Mouse (Mus musculus) C2C12 (cell line): ENCODE measurements around the gene Adora1. TPM values are rescaled to one million over a fixed set of nuclear protein-coding genes. Genes with fewer than 3 reads are reported as not detected.

ENCODE experiments used
- H3K27me3 ChIP-seq: one replicate; pipeline ENCODE4 v1.6.1; 2011; ENCODE audit not compliant: control insufficient read depth, insufficient read depth, insufficient read length
- H3K36me3 ChIP-seq: one replicate; pipeline ENCODE4 v1.6.1; 2011; ENCODE audit not compliant: control insufficient read depth, insufficient read depth
- H3K4me3 ChIP-seq: one replicate; pipeline ENCODE4 v1.5.1; 2011; ENCODE audit warnings: mild to moderate bottlenecking, control low read depth; ENCODE audit not compliant: poor library complexity, insufficient read depth, severe bottlenecking
- H3K79me2 ChIP-seq: one replicate; pipeline ENCODE4 v1.6.1; 2011; ENCODE audit not compliant: control insufficient read depth, insufficient read depth
- H3K79me3 ChIP-seq: one replicate; pipeline ENCODE4 v1.6.1; 2011; ENCODE audit warnings: low read depth, control low read depth
- H3ac ChIP-seq: one replicate; pipeline ENCODE3; 2011; ENCODE audit warnings: low read depth; ENCODE audit not compliant: control insufficient read depth, insufficient read length
- CEBPB ChIP-seq: IDR thresholded peaks from one replicate; pipeline ENCODE4 v1.6.1; 2011; ENCODE audit warnings: low read depth, mild to moderate bottlenecking, control low read depth, moderate library complexity
- CTCF ChIP-seq: IDR thresholded peaks from one replicate; pipeline ENCODE4 v1.5.1; 2011; ENCODE audit not compliant: control insufficient read depth, insufficient read depth, insufficient read length
- FOSL1 ChIP-seq: IDR thresholded peaks from one replicate; pipeline ENCODE4 v1.8.0; 2011; ENCODE audit warnings: mild to moderate bottlenecking, low read length; ENCODE audit not compliant: poor library complexity, insufficient read depth, severe bottlenecking
- MAX ChIP-seq: IDR thresholded peaks from one replicate; pipeline ENCODE4 v1.6.1; 2011; ENCODE audit warnings: mild to moderate bottlenecking, control low read depth
- MYOD1 ChIP-seq: IDR thresholded peaks from one replicate; pipeline ENCODE4 v1.6.1; 2011; ENCODE audit warnings: low read depth; ENCODE audit not compliant: control insufficient read depth, insufficient read length
- MYOG ChIP-seq: IDR thresholded peaks from one replicate; pipeline ENCODE4 v1.6.1; 2011; ENCODE audit not compliant: control insufficient read depth, insufficient read length; ENCODE audit errors: extremely low read depth
- USF1 ChIP-seq: IDR thresholded peaks from one replicate; pipeline ENCODE4 v1.6.1; 2011; ENCODE audit warnings: low read depth, mild to moderate bottlenecking, control low read depth, moderate library complexity
- polyA plus RNA-seq: library from polyadenylated mRNA; unstranded; fragments of >200 nt; fragmentation: generic; extraction: Trizol; gene quantifications from one replicate; pipeline ENCODE4 v1.2.1, GENCODE M21; 2012; ENCODE audit warnings: missing spikeins

Adora1 gene
- polyA plus RNA-seq, 1 experiment, result 0.05 TPM

- Histone ChIP-seq H3K4me3 (no peak overlapping the region), H3ac (no peak overlapping the region), H3K36me3 (no peaks in the 10 kb centered on the region), H3K79me2 (no peaks in the 10 kb centered on the region), H3K79me3 (no peaks in the 10 kb centered on the region), H3K27me3 (peaks cover 9% of the 10 kb centered on the region)
- no peak for TF ChIP-seq FOSL1
- TF ChIP-seq MAX, result no peak
- TF ChIP-seq CTCF, result no peak
- no peak for TF ChIP-seq MYOD1
- TF ChIP-seq USF1, result no peak
- TF ChIP-seq CEBPB, result no peak
- TF ChIP-seq MYOG, result no peak
Observed at GRCm38 (mm10) chr1:134242286-134242685, 7.1 kb upstream of the Adora1 start.

DNA sequence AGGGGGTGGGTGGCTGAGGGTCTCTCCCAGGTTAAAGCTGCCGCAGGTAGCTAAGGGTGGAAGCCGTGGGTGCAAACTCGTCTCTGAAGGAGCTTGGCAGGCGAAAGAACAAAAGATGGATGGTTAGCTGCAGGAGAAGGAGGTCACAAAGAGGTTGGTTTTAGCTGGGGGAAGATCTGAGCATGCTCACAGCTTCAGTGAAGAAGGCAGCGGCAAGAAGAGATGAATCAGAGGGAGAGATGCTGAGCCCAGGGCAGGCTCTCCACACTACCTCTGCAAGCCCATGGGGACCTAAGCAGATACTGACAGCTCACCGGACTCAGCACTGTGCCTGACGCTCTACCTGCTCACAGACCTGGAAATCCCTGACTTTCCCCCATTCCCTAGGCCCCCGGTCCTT, 6.1 kb upstream of the Adora1 start:
- no peaks in the 10 kb centered on the region for H3K79me3 ChIP-seq
- H3ac ChIP-seq, result no peak overlapping the region
- no peaks in the 10 kb centered on the region for H3K36me3 ChIP-seq
- TF ChIP-seq MYOG, result no peak
- TF ChIP-seq MAX, result no peak
- TF ChIP-seq USF1, result no peak
- TF ChIP-seq MYOD1, result no peak
- TF ChIP-seq CEBPB, result no peak
- no peak for TF ChIP-seq FOSL1
- no peak for TF ChIP-seq CTCF
- H3K79me2 ChIP-seq, result no peaks in the 10 kb centered on the region
- no peak overlapping the region for H3K4me3 ChIP-seq
- H3K27me3 ChIP-seq, result peaks cover 19% of the 10 kb centered on the region

DNA sequence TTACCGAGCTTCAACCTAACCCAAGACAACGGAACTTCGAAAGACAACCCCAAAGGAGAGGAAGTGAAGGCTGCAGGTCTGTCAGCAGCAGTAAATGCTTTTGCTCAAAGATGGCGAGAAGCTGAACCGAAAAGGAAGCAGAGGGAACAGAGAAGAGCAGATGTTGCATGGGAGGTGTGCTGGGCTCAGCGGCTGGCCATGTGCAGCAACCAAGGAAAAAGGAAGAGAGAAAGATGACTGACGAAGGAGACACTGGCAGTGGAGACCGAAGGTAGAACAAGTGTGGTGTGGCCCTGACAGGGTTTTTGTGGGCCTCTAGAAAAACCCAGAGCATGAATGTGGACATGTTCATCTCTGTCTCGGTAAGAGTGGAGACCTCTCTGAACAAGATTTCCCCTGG, 5.5 kb upstream of the Adora1 start:
- H3K79me3 ChIP-seq, result no peaks in the 10 kb centered on the region
- H3K79me2 ChIP-seq, result no peaks in the 10 kb centered on the region
- TF ChIP-seq MAX (no peak), USF1 (no peak), CTCF (no peak), MYOG (no peak), FOSL1 (no peak), CEBPB (no peak), MYOD1 (no peak)
- no peaks in the 10 kb centered on the region for H3K36me3 ChIP-seq
- H3K4me3 ChIP-seq, result no peak overlapping the region
- peaks cover 25% of the 10 kb centered on the region for H3K27me3 ChIP-seq
- no peak overlapping the region for H3ac ChIP-seq

DNA sequence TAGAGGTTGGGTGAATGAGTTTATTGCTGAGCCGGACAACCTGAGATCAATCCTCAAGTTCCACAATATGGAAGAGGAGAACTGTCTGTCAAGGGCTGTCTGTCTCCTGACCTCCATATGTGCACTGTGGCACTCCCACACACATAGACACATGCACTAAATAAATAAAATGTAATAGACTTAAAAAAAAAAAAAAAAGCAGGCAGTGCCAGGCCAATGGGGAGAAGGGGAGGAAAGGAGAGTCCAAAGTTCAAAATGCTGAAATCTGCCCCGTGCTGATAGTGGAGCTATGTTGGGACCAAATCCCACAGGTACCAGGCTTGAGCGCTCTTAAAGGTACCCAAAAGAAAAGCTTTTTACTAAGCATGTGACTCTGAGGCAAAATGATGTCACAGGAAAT, 2.2 kb upstream of the Adora1 start:
- Histone ChIP-seq H3K4me3 (no peak overlapping the region), H3ac (no peak overlapping the region), H3K27me3 (peaks cover 52% of the 10 kb centered on the region), H3K79me3 (no peaks in the 10 kb centered on the region), H3K36me3 (no peaks in the 10 kb centered on the region), H3K79me2 (no peaks in the 10 kb centered on the region)
- no peak for TF ChIP-seq MAX
- TF ChIP-seq MYOG, result no peak
- no peak for TF ChIP-seq CTCF
- no peak for TF ChIP-seq FOSL1
- TF ChIP-seq CEBPB, result no peak
- TF ChIP-seq USF1, result no peak
- no peak for TF ChIP-seq MYOD1

DNA sequence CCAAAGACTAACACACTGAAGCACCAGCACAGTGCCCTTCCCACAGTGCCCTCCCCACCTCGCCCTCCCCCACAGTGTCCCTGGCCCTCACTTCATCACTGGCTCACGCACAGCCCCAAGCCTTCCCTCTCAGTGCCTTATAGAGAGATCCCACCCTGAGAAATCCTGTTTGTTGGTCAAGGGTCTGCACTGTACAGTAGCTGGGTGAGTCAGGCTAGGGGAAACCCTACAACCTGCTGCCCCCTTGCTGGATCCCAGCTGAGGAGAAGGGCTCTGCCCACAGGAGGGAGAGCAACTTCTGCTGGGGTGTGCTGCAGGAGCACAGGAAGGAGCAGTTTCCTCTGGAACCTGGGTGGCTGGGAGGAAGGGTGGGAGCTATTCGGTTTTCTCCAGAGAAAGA, 911 bp upstream of the Adora1 start:
- Histone ChIP-seq H3K79me2 (no peaks in the 10 kb centered on the region), H3K27me3 (peaks cover 49% of the 10 kb centered on the region), H3K79me3 (no peaks in the 10 kb centered on the region), H3ac (no peak overlapping the region), H3K36me3 (no peaks in the 10 kb centered on the region), H3K4me3 (no peak overlapping the region)
- TF ChIP-seq USF1, result no peak
- TF ChIP-seq CTCF, result no peak
- no peak for TF ChIP-seq FOSL1
- TF ChIP-seq MYOG, result no peak
- TF ChIP-seq CEBPB, result no peak

GRCm38 (mm10) chr1:134234455-134235390, 508 bp downstream of the Adora1 start:
- peaks cover 52% of the 10 kb centered on the region for H3K27me3 ChIP-seq
- H3K4me3 ChIP-seq, result no peak overlapping the region
- no peaks in the 10 kb centered on the region for H3K36me3 ChIP-seq
- H3K79me3 ChIP-seq, result no peaks in the 10 kb centered on the region
- no peak for TF ChIP-seq MAX
- no peak for TF ChIP-seq CEBPB
- TF ChIP-seq FOSL1, result no peak
- no peak for TF ChIP-seq MYOD1
- TF ChIP-seq USF1, result no peak
- no peak for TF ChIP-seq CTCF
- TF ChIP-seq MYOG, result no peak
- H3K79me2 ChIP-seq, result no peaks in the 10 kb centered on the region
- H3ac ChIP-seq, result no peak overlapping the region
